Mouse (Mus musculus): ENCODE measurements around the gene Gm15097.
"Not testable (repeated sequence)": the region's sequence is repeated elsewhere in the genome, so short reads cannot be mapped to it uniquely, and the experiment has no call there.

Gene Gm15097

GRCm38 (mm10) chrX:149784173-149784572 lies at the start of gene Gm15097:
Gene Gm15097 (plus strand): TSS chrX:149784473.
- not testable (repeated sequence) for DNase-seq

DNA sequence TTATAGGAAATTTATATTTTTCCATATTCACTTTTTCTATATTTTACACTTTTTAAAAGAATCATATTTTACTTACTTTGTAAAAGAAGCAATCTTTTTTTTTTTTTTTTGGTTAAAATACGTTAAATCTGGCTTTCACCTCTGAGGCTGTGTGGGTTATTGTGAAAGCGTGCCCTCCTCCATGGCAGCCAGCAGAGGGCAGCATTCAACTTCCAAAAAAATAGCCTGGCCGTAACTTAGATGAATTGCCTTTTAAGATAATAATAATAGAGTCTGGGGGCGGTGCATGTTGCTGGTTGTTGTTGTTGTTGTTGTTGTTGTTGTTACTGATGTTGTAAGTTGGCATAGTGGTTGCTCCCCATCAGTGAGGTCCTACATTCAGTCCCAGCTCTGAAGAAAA lies 21.4 kb upstream of the Gm15097 start:
- DNase-seq, result peak; percentile 3 to 46

- DNase-seq, result peak in 1 of 2 experiments; percentile 1
These were observed 26.9 kb downstream of the Gm15097 start for GRCm38 (mm10) chrX:149811178-149811577.
